Mouse (Mus musculus): ENCODE measurements around the gene Spock1.

- no peak for TF ChIP-seq POLR2A (IDR thresholded peaks at IDR 0.05; ENCODE audit: low read depth, low read length)
- TF ChIP-seq CTCF (IDR thresholded peaks at IDR 0.05; ENCODE audit: extremely low read depth, insufficient read depth, insufficient read length, insufficient replicate concordance): no peak
Measured at GRCm38 (mm10) chr13:57702966-57703365, 205.2 kb downstream of the Spock1 start.

All from spleen, adult 2 months (tissue).